Mouse (Mus musculus) midbrain, postnatal 0 days (tissue): ENCODE data around the gene Sorcs1. TPM values are rescaled to one million over a fixed set of nuclear protein-coding genes. Genes with fewer than 3 reads are reported as not detected.
A peak's percentile ranks its signal among the peaks of the same experiment; 100 is the strongest.

ENCODE experiments used
- ATAC-seq: fragments of 200-750 bp; cut with Nextera tagmentation; 2 replicates; pipeline ENCODE4 v1.8.0; 2017; ENCODE audit warnings: moderate number of reproducible peaks, mild to moderate bottlenecking, moderate TSS enrichment, moderate library complexity; ENCODE audit not compliant: low FRiP score
- DNase-seq: peaks from one replicate; pipeline ENCODE4 v3.0.0-alpha.2; 2015; ENCODE audit warnings: low spot score
- H3K27ac ChIP-seq: fragments of 300-500 bp; sonication (generic); 2 replicates; pipeline ENCODE4 v1.5.1; 2014; ENCODE audit warnings: low read depth, mild to moderate bottlenecking, low read length, mixed read lengths
- H3K27me3 ChIP-seq: fragments of 300-500 bp; sonication (generic); 2 replicates; pipeline ENCODE4 v1.6.1; 2014; ENCODE audit warnings: low read length, control low read depth, mixed read lengths; ENCODE audit not compliant: insufficient read depth
- H3K36me3 ChIP-seq: fragments of 300-500 bp; sonication (generic); 2 replicates; pipeline ENCODE4 v1.6.1; 2014; ENCODE audit warnings: low read length, control low read depth, mixed read lengths; ENCODE audit not compliant: insufficient read depth
- H3K4me1 ChIP-seq: fragments of 300-500 bp; sonication (generic); 2 replicates; pipeline ENCODE4 v1.6.1; 2014; ENCODE audit warnings: mild to moderate bottlenecking, control low read depth, antibody characterized with exemption, low read length, mixed read lengths; ENCODE audit not compliant: insufficient read depth
- H3K4me2 ChIP-seq: fragments of 300-500 bp; sonication (generic); 2 replicates; pipeline ENCODE4 v1.6.1; 2014; ENCODE audit warnings: low read depth, mild to moderate bottlenecking, low read length, mixed read lengths; ENCODE audit not compliant: poor library complexity, severe bottlenecking
- H3K4me3 ChIP-seq: fragments of 300-500 bp; sonication (generic); 2 replicates; pipeline ENCODE4 v1.5.1; 2014; ENCODE audit warnings: low read depth, mild to moderate bottlenecking, low read length, moderate library complexity
- H3K9ac ChIP-seq: fragments of 300-500 bp; sonication (generic); replicated peaks from 2 replicates; pipeline ENCODE4 v1.6.1; 2014; ENCODE audit warnings: mild to moderate bottlenecking, low read length, moderate library complexity, mixed read lengths; ENCODE audit not compliant: poor library complexity, severe bottlenecking
- H3K9me3 ChIP-seq: fragments of 300-500 bp; sonication (generic); 2 replicates; pipeline ENCODE4 v1.6.1; 2016; ENCODE audit warnings: low read length, control low read depth
- CTCF ChIP-seq: IDR thresholded peaks from 2 replicates; pipeline ENCODE4 v1.5.1; 2016; ENCODE audit warnings: antibody characterized with exemption, mild to moderate bottlenecking
- WGBS: fragments of 180-500 bp; shearing (Covaris S2); extraction: QIAGEN DNeasy Blood & Tissue Kit; methylation state at CpG from one replicate; pipeline ENCODE4 v1.1.7; 2014; 5-methylcytosine and 5-hydroxymethylcytosine counted together
- polyA plus RNA-seq: library from polyadenylated mRNA; unstranded; fragments of >200 nt; fragmentation: Nextera tagmentation; extraction: Ambion mirVana; gene quantifications from 2 replicates; pipeline ENCODE4 v1.2.1, GENCODE M21; 2015
- total RNA-seq: library from RNA; depleted of rRNA; stranded (reverse); fragments of >200 nt; gene quantifications from 2 replicates; pipeline ENCODE4 v1.2.3, GENCODE M21; 2014

Gene Sorcs1
- total and polyA plus RNA-seq, 2 experiments from 2014 or later: 15.0 to 29.2 TPM

DNA sequence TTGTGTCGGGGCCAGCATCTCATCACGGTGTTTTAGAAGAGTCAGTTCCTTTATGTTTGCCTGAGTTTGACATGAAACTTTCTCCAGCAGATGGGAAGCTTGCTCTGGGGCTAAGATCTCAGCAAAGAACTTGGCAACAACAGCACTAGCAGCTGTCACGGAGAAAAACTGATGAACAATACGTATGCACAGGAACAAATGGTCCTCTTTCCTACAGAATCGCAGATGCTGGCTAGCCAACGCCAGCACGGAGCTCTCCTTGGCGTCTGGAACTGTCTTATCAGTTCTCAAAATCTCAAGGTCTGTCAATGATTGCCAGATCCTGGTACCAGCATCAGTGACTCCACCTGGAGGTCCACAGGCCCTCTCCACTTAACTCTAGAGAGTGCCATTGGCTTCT, 350.6 kb downstream of the Sorcs1 start:
- no peak overlapping the region for H3K9ac ChIP-seq
- no peak for TF ChIP-seq CTCF
- 94% methylated on average over 8 of the region's 8 CpGs for WGBS

DNA sequence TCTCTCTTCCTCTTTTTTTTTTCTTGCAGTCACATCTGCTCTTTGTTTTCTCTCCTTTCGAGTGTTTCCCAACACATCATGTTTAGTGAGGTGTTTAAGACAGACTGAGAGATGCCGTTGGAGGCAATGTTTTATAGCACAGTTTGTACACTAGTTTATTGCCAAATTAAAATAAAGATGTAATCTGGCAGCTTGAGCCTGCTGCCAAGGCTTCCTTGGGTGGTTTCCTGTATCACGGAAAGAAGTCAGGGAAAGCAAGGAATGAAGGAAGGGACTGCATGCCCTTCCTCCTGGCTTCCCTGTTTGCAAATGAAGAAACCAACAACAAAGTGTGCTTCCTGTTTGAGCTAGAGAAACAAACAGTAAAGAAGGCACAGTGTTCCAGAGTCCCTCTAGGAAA, 352.3 kb downstream of the Sorcs1 start:
- Histone ChIP-seq H3K9ac (no peak overlapping the region), H3K4me2 (no peak overlapping the region), H3K27me3 (no peaks in the 10 kb centered on the region), H3K27ac (no peak overlapping the region), H3K9me3 (no peaks in the 10 kb centered on the region), H3K4me3 (no peak overlapping the region), H3K4me1 (no peaks in the 10 kb centered on the region), H3K36me3 (no peaks in the 10 kb centered on the region)
- no peak for DNase-seq
- ATAC-seq: no peak
- 76% methylated on average over 3 of the region's 3 CpGs for WGBS
- TF ChIP-seq CTCF: no peak

More for the DNA sequence above, 350.6 kb downstream of the Sorcs1 start:
- H3K27me3 ChIP-seq: no peaks in the 10 kb centered on the region
- no peak overlapping the region for H3K4me2 ChIP-seq
- no peaks in the 10 kb centered on the region for H3K4me1 ChIP-seq
- ATAC-seq (no peak), DNase-seq (peak; percentile 67)
- H3K27ac ChIP-seq: no peak overlapping the region
- no peaks in the 10 kb centered on the region for H3K36me3 ChIP-seq
- H3K4me3 ChIP-seq: no peak overlapping the region
- no peaks in the 10 kb centered on the region for H3K9me3 ChIP-seq

DNA sequence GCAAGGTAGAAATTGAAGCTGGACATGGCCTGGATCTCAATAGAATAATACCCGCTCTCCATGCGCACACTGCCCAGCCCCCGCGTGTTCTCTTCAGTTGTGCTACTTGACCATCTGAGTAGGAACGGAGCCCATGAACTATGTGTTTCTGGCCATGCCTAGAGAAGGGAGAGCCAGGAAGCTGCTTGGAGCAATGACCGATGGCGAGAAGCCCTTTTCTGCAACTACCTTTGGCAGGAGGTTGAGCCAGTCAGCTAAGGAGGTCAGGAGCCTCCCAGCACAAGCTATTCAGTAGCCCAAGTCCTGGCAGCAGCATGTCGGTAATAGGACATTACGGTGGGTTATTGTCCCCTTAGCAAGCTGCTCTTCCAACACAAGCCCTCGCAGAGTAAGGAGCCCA, 352.8 kb downstream of the Sorcs1 start:
- H3K27ac ChIP-seq: no peak overlapping the region
- TF ChIP-seq CTCF: no peak
- DNase-seq (peak; percentile 50), ATAC-seq (no peak)
- 92% methylated on average over 10 of the region's 10 CpGs for WGBS
- no peak overlapping the region for H3K9ac ChIP-seq
- no peak overlapping the region for H3K4me2 ChIP-seq
- no peak overlapping the region for H3K4me3 ChIP-seq
- H3K9me3 ChIP-seq: no peaks in the 10 kb centered on the region
- no peaks in the 10 kb centered on the region for H3K27me3 ChIP-seq
- H3K36me3 ChIP-seq: no peaks in the 10 kb centered on the region
- no peaks in the 10 kb centered on the region for H3K4me1 ChIP-seq

DNA sequence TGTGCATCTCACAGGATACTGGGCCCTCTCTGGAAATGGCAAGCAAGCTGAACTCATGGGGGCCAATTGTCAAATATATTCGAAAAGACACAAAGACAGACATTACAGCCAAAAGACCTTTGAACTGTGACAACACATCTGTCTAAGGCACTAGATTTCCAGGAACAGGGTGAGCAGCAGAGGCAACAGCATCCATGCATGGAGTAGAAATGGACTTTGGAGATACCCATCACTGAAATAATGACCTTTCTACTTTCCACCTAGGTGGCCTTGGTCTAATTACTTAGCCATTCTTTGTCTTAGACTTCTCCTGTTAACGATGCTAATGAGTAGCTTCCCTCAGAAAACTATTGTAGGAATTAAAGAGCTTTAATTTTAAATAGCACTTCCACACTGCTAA, 371.4 kb downstream of the Sorcs1 start:
- no peaks in the 10 kb centered on the region for H3K9me3 ChIP-seq
- 79% methylated on average over 2 of the region's 2 CpGs for WGBS

DNA sequence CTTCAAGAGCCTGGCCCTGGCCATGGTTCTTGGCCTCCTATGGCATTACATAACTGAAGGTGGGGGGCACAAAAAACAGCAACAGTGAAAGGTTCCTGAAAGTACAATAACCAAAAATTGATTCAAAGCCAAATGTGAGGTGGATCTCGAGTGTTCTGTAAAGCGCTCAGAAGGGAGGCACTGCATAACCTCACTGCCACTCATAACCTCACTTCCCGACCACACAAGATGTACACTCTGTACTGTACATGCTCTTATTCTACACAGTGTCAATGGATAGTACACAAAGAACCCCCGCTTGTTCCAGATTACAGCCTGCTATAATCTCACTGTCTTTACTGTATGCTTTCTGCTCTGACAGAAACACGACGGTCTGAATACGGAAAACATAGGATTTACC, 384.2 kb downstream of the Sorcs1 start:
- no peak for ATAC-seq
- Histone ChIP-seq H3K9me3 (no peaks in the 10 kb centered on the region), H3K4me3 (no peak overlapping the region), H3K27ac (no peak overlapping the region), H3K9ac (no peak overlapping the region), H3K27me3 (no peaks in the 10 kb centered on the region), H3K4me1 (no peaks in the 10 kb centered on the region), H3K36me3 (no peaks in the 10 kb centered on the region), H3K4me2 (no peak overlapping the region)
- WGBS: 93% methylated on average over 7 of the region's 7 CpGs
- no peak for TF ChIP-seq CTCF
- no peak for DNase-seq

More for the DNA sequence above, 371.4 kb downstream of the Sorcs1 start:
- H3K4me1 ChIP-seq: no peaks in the 10 kb centered on the region
- no peaks in the 10 kb centered on the region for H3K27me3 ChIP-seq
- no peak for ATAC-seq
- DNase-seq: no peak
- no peaks in the 10 kb centered on the region for H3K36me3 ChIP-seq
- no peak overlapping the region for H3K4me3 ChIP-seq
- no peak for TF ChIP-seq CTCF
- no peak overlapping the region for H3K9ac ChIP-seq
- H3K4me2 ChIP-seq: no peak overlapping the region
- no peak overlapping the region for H3K27ac ChIP-seq

DNA sequence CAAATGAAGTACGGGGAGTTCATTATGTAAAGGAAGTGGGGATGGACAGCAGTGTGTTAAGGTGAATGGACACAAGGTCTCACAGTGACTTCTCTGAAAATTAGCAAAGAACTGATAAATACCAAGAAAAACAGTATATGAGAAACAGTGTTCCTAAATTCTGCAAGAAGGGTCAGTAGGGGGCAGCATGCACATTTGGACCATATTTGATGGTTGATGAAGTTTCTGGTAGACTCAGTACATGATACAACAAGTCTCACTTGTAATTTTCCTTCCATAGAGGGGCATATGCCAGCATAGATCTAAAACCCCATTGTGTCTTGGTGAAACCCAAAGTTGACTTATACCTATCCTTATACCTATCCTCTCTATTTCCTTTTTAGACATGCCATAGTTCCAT, 414.0 kb downstream of the Sorcs1 start:
- H3K9me3 ChIP-seq: no peaks in the 10 kb centered on the region
- DNase-seq (peak; percentile 68), ATAC-seq (no peak)
- no peaks in the 10 kb centered on the region for H3K27me3 ChIP-seq
- H3K4me1 ChIP-seq: no peaks in the 10 kb centered on the region
- H3K36me3 ChIP-seq: no peaks in the 10 kb centered on the region
- H3K27ac ChIP-seq: no peak overlapping the region
- no peak overlapping the region for H3K9ac ChIP-seq
- no peak overlapping the region for H3K4me2 ChIP-seq
- peak; percentile 72 for TF ChIP-seq CTCF
- 86% methylated on average over 1 of the region's 1 CpGs for WGBS
- H3K4me3 ChIP-seq: no peak overlapping the region
